Mouse (Mus musculus) embryonic facial prominence, embryonic 11.5 days (tissue): ENCODE measurements at regions not wholly inside any gene's neighbourhood (a gene's known extent, or its start where the extent isn't known, plus 50 kb on each side); places are given as distances from the start of the nearest gene placed in this dataset.

Source experiments
- ATAC-seq: fragments of 200-750 bp; cut with Nextera tagmentation; replicated peaks from 2 replicates; pipeline ENCODE4 v1.8.0; 2017; ENCODE audit warnings: low read depth; ENCODE audit not compliant: insufficient number of reproducible peaks, low FRiP score, low TSS enrichment
- DNase-seq: peaks from one replicate; pipeline ENCODE4 v3.0.0-alpha.2; 2015; ENCODE audit warnings: low spot score
- H3K27ac ChIP-seq: fragments of 300-500 bp; sonication (generic); replicated peaks from 2 replicates; pipeline ENCODE4 v1.5.1; 2014; ENCODE audit warnings: mild to moderate bottlenecking, low read depth, low read length, control low read depth
- H3K27me3 ChIP-seq: fragments of 300-500 bp; sonication (generic); 2 replicates; pipeline ENCODE4 v1.6.1; 2014; ENCODE audit warnings: mild to moderate bottlenecking, low read length, moderate library complexity, mixed read lengths; ENCODE audit not compliant: control insufficient read depth, insufficient read depth
- H3K36me3 ChIP-seq: fragments of 300-500 bp; sonication (generic); replicated peaks from 2 replicates; pipeline ENCODE4 v1.6.1; 2014; ENCODE audit warnings: low read depth, mild to moderate bottlenecking, low read length, moderate library complexity, mixed read lengths; ENCODE audit not compliant: control insufficient read depth, insufficient read depth
- H3K4me1 ChIP-seq: fragments of 300-500 bp; sonication (generic); 2 replicates; pipeline ENCODE4 v1.6.1; 2014; ENCODE audit warnings: low read length, mixed read lengths; ENCODE audit not compliant: control insufficient read depth, insufficient read depth
- H3K4me2 ChIP-seq: fragments of 300-500 bp; sonication (generic); 2 replicates; pipeline ENCODE4 v1.6.1; 2014; ENCODE audit warnings: low read depth, mild to moderate bottlenecking, control low read depth, low read length, moderate library complexity
- H3K4me3 ChIP-seq: fragments of 300-500 bp; sonication (generic); 2 replicates; pipeline ENCODE4 v1.5.1; 2014; ENCODE audit warnings: low read depth, low read length, control low read depth
- H3K9ac ChIP-seq: fragments of 300-500 bp; sonication (generic); replicated peaks from 2 replicates; pipeline ENCODE4 v1.6.1; 2014; ENCODE audit warnings: mild to moderate bottlenecking, control low read depth, low read length
- H3K9me3 ChIP-seq: fragments of 300-500 bp; sonication (generic); replicated peaks from 2 replicates; pipeline ENCODE4 v1.6.1; 2016; ENCODE audit warnings: mild to moderate bottlenecking, low read length, inconsistent platforms, mixed read lengths; ENCODE audit not compliant: control insufficient read depth
- WGBS: fragments of 180-500 bp; shearing (Covaris S2); extraction: QIAGEN DNeasy Blood & Tissue Kit; methylation state at CpG from one replicate; pipeline ENCODE4 v1.1.7; 2014; 5-methylcytosine and 5-hydroxymethylcytosine counted together

DNA sequence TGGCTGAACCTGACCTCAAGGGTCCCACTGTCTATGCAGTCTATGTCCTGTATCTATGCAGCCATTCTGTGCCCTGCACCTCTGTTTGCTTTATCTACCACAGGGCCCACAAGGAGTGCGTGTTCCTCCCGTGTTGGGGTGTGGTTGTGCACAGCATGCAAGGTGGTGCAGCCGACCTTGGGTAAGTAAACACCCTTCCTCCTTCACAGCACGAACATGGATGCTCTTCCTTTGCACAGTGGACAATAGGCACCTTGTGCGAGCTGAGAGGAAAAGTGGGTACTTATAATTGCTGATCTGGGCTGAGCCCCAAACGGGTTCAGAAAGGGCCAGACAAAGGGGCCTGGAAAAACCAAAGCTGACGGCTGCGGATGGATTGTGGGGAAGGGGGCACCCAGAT, 91.3 kb upstream of the 1600014C23Rik start:
- Histone ChIP-seq H3K9ac (peak overlapping the region; percentile 3; the same call in 1 of the 2 replicates), H3K27me3 (no peaks in the 10 kb centered on the region), H3K4me2 (no peak overlapping the region), H3K4me3 (no peak overlapping the region), H3K27ac (no peak overlapping the region), H3K36me3 (no peaks in the 10 kb centered on the region), H3K4me1 (peaks cover 5% of the 10 kb centered on the region), H3K9me3 (no peaks in the 10 kb centered on the region)
- no peak for ATAC-seq
- DNase-seq: no peak
- 50% methylated on average over 8 of the region's 8 CpGs for WGBS

DNA sequence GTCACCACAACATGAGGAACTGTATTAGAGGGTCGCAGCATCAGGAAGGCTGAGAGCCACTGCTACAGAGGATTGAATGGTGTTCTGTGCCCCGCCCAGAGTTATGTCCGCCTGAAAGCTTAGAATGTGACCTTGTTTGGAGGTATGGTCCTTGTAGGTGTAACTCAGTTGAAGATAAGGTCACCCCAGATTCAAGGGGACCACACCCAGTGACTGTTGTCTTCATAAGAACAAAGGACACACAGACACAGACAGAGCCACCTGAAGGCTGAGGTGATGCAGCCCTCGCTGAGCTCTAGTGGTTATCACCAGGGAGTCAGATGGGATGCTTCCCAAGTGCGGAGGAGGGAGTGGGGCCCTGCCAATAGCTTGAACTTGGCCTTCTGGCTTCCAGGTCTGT, 89.9 kb upstream of the 1600014C23Rik start:
- H3K4me1 ChIP-seq: peaks cover 5% of the 10 kb centered on the region
- H3K9me3 ChIP-seq: no peaks in the 10 kb centered on the region
- H3K4me3 ChIP-seq: no peak overlapping the region
- DNase-seq (no peak), ATAC-seq (no peak)
- H3K9ac ChIP-seq: no peak overlapping the region
- no peaks in the 10 kb centered on the region for H3K36me3 ChIP-seq
- no peak overlapping the region for H3K4me2 ChIP-seq
- WGBS: 85% methylated on average over 5 of the region's 5 CpGs
- H3K27me3 ChIP-seq: no peaks in the 10 kb centered on the region
- H3K27ac ChIP-seq: no peak overlapping the region

- DNase-seq (no peak), ATAC-seq (no peak)
- peaks cover 5% of the 10 kb centered on the region for H3K4me1 ChIP-seq
- H3K36me3 ChIP-seq: no peaks in the 10 kb centered on the region
- no peaks in the 10 kb centered on the region for H3K27me3 ChIP-seq
- no peak overlapping the region for H3K4me2 ChIP-seq
- WGBS: 73% methylated on average over 17 of the region's 17 CpGs
- no peaks in the 10 kb centered on the region for H3K9me3 ChIP-seq
- no peak overlapping the region for H3K27ac ChIP-seq
- no peak overlapping the region for H3K9ac ChIP-seq
- no peak overlapping the region for H3K4me3 ChIP-seq
Measured at GRCm38 (mm10) chr17:45822427-45822826, 88.8 kb upstream of the 1600014C23Rik start.

DNA sequence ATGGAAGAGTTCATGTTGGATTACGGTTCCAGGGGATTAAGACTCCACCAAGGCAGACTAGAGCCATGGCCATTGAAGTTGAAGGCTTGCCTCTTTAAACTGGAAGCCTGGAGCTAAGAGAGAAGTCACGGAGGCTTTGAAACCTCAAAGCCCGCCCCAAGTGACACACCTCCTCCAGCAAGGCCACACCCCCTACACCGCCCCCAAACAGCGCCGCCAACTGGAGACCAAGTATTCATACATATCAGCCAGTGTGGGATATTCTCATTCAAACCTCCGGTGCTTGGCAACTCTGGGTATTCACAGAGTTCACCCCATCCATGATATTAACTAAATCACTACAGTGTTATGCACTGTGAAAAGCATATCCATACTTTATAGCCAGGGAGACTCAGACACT, 87.7 kb upstream of the 1600014C23Rik start:
- DNase-seq (no peak), ATAC-seq (no peak)
- no peak overlapping the region for H3K4me2 ChIP-seq
- peaks cover 5% of the 10 kb centered on the region for H3K4me1 ChIP-seq
- WGBS: 93% methylated on average over 7 of the region's 7 CpGs
- no peaks in the 10 kb centered on the region for H3K36me3 ChIP-seq
- H3K9ac ChIP-seq: no peak overlapping the region
- no peaks in the 10 kb centered on the region for H3K9me3 ChIP-seq
- no peaks in the 10 kb centered on the region for H3K27me3 ChIP-seq
- H3K4me3 ChIP-seq: no peak overlapping the region
- H3K27ac ChIP-seq: no peak overlapping the region

DNA sequence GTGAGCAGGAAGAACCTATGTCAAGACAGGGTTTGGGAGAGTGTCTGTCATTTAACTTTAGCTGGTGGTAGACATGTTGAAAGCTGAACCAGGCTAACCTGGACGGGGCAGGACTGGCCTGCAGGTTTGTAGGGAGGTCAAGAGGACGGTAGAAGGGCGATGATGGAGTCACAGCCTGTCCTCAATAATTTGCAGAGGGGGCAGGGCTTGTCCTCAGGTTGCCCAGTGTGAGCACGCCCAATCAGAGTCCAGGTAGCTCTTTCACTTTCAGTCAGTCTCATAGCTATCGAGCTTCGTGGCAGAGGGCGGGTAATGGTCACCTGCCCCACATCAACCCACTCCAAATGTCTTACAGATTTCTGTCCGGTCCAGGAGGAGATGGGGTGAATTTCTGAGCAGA, 85.5 kb upstream of the 1600014C23Rik start:
- Histone ChIP-seq H3K36me3 (no peaks in the 10 kb centered on the region), H3K27ac (no peak overlapping the region), H3K4me1 (no peaks in the 10 kb centered on the region), H3K4me3 (no peak overlapping the region), H3K27me3 (no peaks in the 10 kb centered on the region), H3K4me2 (no peak overlapping the region), H3K9me3 (no peaks in the 10 kb centered on the region), H3K9ac (no peak overlapping the region)
- ATAC-seq (no peak), DNase-seq (no peak)
- WGBS: 84% methylated on average over 8 of the region's 8 CpGs

GRCm38 (mm10) chr17:45816566-45816965, 82.9 kb upstream of the 1600014C23Rik start:
- WGBS: 84% methylated on average over 3 of the region's 3 CpGs

GRCm38 (mm10) chr17:45815833-45816232, 82.2 kb upstream of the 1600014C23Rik start:
- Histone ChIP-seq H3K4me2 (no peak overlapping the region), H3K9me3 (no peaks in the 10 kb centered on the region), H3K36me3 (no peaks in the 10 kb centered on the region), H3K9ac (no peak overlapping the region), H3K4me3 (no peak overlapping the region), H3K4me1 (no peaks in the 10 kb centered on the region), H3K27me3 (no peaks in the 10 kb centered on the region), H3K27ac (no peak overlapping the region)
- 36% methylated on average over 2 of the region's 2 CpGs for WGBS
- DNase-seq (no peak), ATAC-seq (no peak)

More at GRCm38 (mm10) chr17:45816566-45816965, 82.9 kb upstream of the 1600014C23Rik start:
- Histone ChIP-seq H3K4me1 (no peaks in the 10 kb centered on the region), H3K27me3 (no peaks in the 10 kb centered on the region), H3K4me2 (no peak overlapping the region), H3K27ac (no peak overlapping the region), H3K36me3 (no peaks in the 10 kb centered on the region), H3K9me3 (no peaks in the 10 kb centered on the region), H3K9ac (no peak overlapping the region), H3K4me3 (no peak overlapping the region)
- ATAC-seq: no peak
- DNase-seq: no peak

DNA sequence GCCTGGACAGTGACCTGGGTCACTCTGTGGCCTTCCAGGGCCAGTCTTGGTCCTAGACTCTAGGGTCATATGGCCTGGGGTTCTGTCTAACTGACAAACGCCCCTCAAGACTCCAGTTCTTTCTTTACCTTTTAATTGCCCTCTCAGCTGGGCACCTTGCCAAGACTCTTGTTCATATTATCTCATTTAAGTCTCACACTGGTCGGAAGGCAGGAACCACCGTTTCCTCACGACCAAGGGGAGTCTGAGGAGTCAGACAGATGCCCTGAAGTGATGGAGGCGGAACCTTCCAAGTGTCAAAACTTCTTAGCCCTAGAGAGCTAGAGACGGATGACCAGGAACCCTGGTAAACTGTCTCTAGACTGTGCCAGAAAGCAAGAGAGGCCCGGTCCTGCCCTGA, 81.7 kb upstream of the 1600014C23Rik start:
- no peaks in the 10 kb centered on the region for H3K36me3 ChIP-seq
- DNase-seq (no peak), ATAC-seq (no peak)
- no peaks in the 10 kb centered on the region for H3K4me1 ChIP-seq
- H3K9ac ChIP-seq: no peak overlapping the region
- H3K4me3 ChIP-seq: no peak overlapping the region
- WGBS: 56% methylated on average over 7 of the region's 7 CpGs
- no peaks in the 10 kb centered on the region for H3K9me3 ChIP-seq
- H3K27me3 ChIP-seq: no peaks in the 10 kb centered on the region
- no peak overlapping the region for H3K4me2 ChIP-seq
- H3K27ac ChIP-seq: no peak overlapping the region
